Mouse (Mus musculus) spleen, adult 12 weeks (tissue): Measurements from ENCODE around the gene Gjb5.

Experiments
- DNase-seq: peaks from one replicate; pipeline ENCODE4 v3.0.0; 2022; ENCODE audit warnings: low spot score

The Gjb5 gene

GRCm38 (mm10) chr4:127311561-127311960 lies 46.4 kb downstream of the Gjb5 start:
- no peak for DNase-seq

GRCm38 (mm10) chr4:127306915-127307314 lies 51.1 kb downstream of the Gjb5 start:
- no peak for DNase-seq
